Mouse (Mus musculus) liver, embryonic 15.5 days (tissue): ENCODE data around the gene Rab7b. TPM values are rescaled to one million over a fixed set of nuclear protein-coding genes. Genes with fewer than 3 reads are reported as not detected.

Experiments used
- ATAC-seq: fragments of 200-750 bp; cut with Nextera tagmentation; 2 replicates; pipeline ENCODE4 v1.8.0; 2017; ENCODE audit warnings: moderate number of reproducible peaks, mild to moderate bottlenecking, moderate library complexity; ENCODE audit not compliant: insufficient read depth
- H3K27ac ChIP-seq: fragments of 300-500 bp; sonication (generic); replicated peaks from 2 replicates; pipeline ENCODE4 v1.5.1; 2015; ENCODE audit warnings: mild to moderate bottlenecking, inconsistent platforms
- H3K27me3 ChIP-seq: fragments of 300-500 bp; sonication (generic); 2 replicates; pipeline ENCODE4 v1.6.1; 2015; ENCODE audit warnings: mild to moderate bottlenecking, inconsistent platforms
- H3K36me3 ChIP-seq: fragments of 300-500 bp; sonication (generic); replicated peaks from 2 replicates; pipeline ENCODE4 v1.6.1; 2015; ENCODE audit warnings: moderate library complexity, mild to moderate bottlenecking, inconsistent platforms
- H3K4me1 ChIP-seq: fragments of 300-500 bp; sonication (generic); replicated peaks from 2 replicates; pipeline ENCODE4 v1.6.1; 2015; ENCODE audit warnings: inconsistent platforms
- H3K4me2 ChIP-seq: fragments of 300-500 bp; sonication (generic); 2 replicates; pipeline ENCODE4 v1.6.1; 2015; ENCODE audit warnings: moderate library complexity, mild to moderate bottlenecking, inconsistent platforms
- H3K4me3 ChIP-seq: fragments of 300-500 bp; sonication (generic); replicated peaks from 2 replicates; pipeline ENCODE4 v1.5.1; 2015; ENCODE audit warnings: mild to moderate bottlenecking, inconsistent platforms
- H3K9ac ChIP-seq: fragments of 300-500 bp; sonication (generic); 2 replicates; pipeline ENCODE4 v1.6.1; 2015; ENCODE audit warnings: moderate library complexity, mild to moderate bottlenecking, inconsistent platforms
- H3K9me3 ChIP-seq: fragments of 300-500 bp; sonication (generic); replicated peaks from 2 replicates; pipeline ENCODE4 v1.6.1; 2016; ENCODE audit warnings: inconsistent platforms
- WGBS: fragments of 180-500 bp; shearing (Covaris S2); methylation state at CpG from one replicate; pipeline ENCODE4 v1.1.7; 2015; ENCODE audit warnings: mixed read lengths; ENCODE audit not compliant: insufficient replicate concordance; 5-methylcytosine and 5-hydroxymethylcytosine counted together
- polyA plus RNA-seq: library from polyadenylated mRNA; unstranded; fragments of >200 nt; fragmentation: Nextera tagmentation; extraction: Ambion mirVana; gene quantifications from 2 replicates; pipeline ENCODE4 v1.2.1, GENCODE M21; 2015

Gene Rab7b
- polyA plus RNA-seq, 1 experiment from 2014 or later = 1.2 TPM

- no peak for ATAC-seq
- 67% methylated on average over 6 of the region's 6 CpGs for WGBS
- H3K36me3 ChIP-seq = no peaks in the 10 kb centered on the region
- peaks cover 13% of the 10 kb centered on the region for H3K4me1 ChIP-seq
- peaks cover 1% of the 10 kb centered on the region; the same call in 1 of the 2 replicates for H3K27me3 ChIP-seq
- H3K9ac ChIP-seq = no peak overlapping the region
- H3K4me2 ChIP-seq = no peak overlapping the region
- no peak overlapping the region for H3K27ac ChIP-seq
- no peak overlapping the region for H3K4me3 ChIP-seq
- no peaks in the 10 kb centered on the region for H3K9me3 ChIP-seq
These were observed 68.7 kb downstream of the Rab7b start for GRCm38 (mm10) chr1:131757211-131757610.

- Histone ChIP-seq H3K27ac (no peak overlapping the region), H3K4me3 (no peak overlapping the region), H3K4me1 (peaks cover 12% of the 10 kb centered on the region), H3K9me3 (no peaks in the 10 kb centered on the region), H3K36me3 (no peaks in the 10 kb centered on the region), H3K9ac (no peak overlapping the region), H3K27me3 (no peaks in the 10 kb centered on the region), H3K4me2 (no peak overlapping the region)
- WGBS = 66% methylated on average over 7 of the region's 7 CpGs
- ATAC-seq = no peak
These were observed 70.3 kb downstream of the Rab7b start for GRCm38 (mm10) chr1:131758796-131759195.

- H3K27ac ChIP-seq = no peak overlapping the region
- WGBS = 49% methylated on average over 9 of the region's 9 CpGs
- H3K36me3 ChIP-seq = no peaks in the 10 kb centered on the region
These were observed 71.4 kb downstream of the Rab7b start for GRCm38 (mm10) chr1:131759667-131760427.

DNA sequence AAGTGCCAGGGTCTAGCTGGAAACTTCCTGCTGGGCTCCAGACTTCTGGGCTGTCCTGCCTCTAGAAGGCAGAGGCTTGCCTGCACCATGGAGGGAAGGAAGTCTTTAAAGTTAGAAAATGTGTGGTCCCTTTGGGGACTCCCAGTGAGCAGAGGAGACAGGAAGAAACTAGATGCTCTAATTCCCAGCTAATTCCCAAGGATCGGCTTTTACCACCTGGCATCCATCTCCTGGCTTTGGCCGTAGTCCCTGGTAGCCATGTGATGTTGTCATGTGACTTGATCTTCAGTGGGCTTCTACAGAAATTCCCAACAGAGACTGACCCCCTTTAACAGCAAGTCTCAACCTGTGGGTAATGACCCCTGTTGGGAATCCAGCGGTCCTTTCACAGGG, 71.9 kb downstream of the Rab7b start:
- Histone ChIP-seq H3K9ac (no peak overlapping the region), H3K36me3 (no peaks in the 10 kb centered on the region), H3K4me1 (no peaks in the 10 kb centered on the region), H3K27ac (no peak overlapping the region), H3K4me3 (no peak overlapping the region), H3K4me2 (no peak overlapping the region), H3K9me3 (no peaks in the 10 kb centered on the region), H3K27me3 (no peaks in the 10 kb centered on the region)
- ATAC-seq = no peak
- 64% methylated on average over 3 of the region's 3 CpGs for WGBS

More at GRCm38 (mm10) chr1:131759667-131760427, 71.4 kb downstream of the Rab7b start:
- no peak for ATAC-seq
- no peaks in the 10 kb centered on the region for H3K27me3 ChIP-seq
- H3K4me2 ChIP-seq = no peak overlapping the region
- H3K4me3 ChIP-seq = no peak overlapping the region
- no peak overlapping the region for H3K9ac ChIP-seq
- no peaks in the 10 kb centered on the region for H3K9me3 ChIP-seq
- H3K4me1 ChIP-seq = peaks cover 2% of the 10 kb centered on the region; the same call in 1 of the 2 replicates

DNA sequence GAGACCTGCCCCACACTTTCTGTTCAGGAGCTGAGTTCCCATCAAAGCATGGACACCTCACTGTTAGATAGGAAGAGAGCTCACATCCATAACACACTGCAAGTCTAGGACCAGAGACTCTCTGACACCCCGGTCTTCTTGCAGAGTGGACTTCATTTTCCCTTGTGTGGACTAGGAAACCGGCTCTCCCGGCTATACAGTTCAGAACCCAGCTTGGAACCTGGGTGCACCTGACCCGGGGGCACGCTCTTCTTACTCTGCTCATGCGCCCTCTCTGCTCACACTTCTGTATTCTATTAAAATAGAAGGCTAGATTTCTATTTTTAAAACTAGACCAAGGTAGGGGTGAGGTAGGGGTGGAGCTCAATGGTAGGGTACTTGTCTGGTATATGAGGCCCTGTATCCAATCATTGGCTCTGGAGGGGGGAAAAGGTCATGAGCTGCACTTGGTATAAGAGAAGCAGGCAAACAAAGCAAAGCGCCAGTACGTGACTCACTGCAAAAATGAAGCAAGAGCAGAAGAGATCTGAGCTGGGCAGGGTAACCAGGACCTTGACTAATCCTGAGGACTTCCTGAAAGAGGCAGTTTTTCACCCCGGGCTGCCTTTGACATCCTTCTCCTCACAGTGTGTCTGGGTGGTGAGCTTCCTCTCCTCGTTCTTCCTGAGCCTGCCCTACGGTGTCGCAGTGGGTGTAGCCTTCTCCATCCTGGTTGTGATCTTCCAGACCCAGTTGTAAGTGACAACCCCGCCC, 72.8 kb downstream of the Rab7b start:
- Histone ChIP-seq H3K4me3 (no peak overlapping the region), H3K27me3 (no peaks in the 10 kb centered on the region), H3K9me3 (no peaks in the 10 kb centered on the region), H3K4me2 (no peak overlapping the region), H3K4me1 (no peaks in the 10 kb centered on the region), H3K9ac (no peak overlapping the region), H3K36me3 (no peaks in the 10 kb centered on the region), H3K27ac (no peak overlapping the region)
- ATAC-seq = no peak
- 49% methylated on average over 13 of the region's 13 CpGs for WGBS

DNA sequence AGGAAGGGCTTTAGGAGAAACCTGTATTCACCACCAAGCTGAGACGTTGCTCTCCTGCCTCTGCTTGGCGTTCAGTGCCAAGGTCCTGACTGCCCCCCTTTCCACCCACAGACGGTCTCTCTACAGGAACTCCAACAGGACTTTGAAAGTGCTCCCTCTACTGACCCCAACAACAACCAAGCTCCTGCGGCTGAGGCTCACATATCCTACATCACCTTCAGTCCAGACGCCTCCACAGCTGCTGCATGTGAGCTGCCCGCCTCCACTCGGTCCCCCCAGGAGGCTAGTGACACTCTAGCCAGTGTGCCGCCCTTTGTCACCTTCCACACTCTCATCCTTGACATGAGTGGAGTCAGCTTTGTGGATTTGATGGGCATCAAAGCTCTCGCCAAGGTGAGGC, 75.2 kb downstream of the Rab7b start:
- H3K4me2 ChIP-seq = no peak overlapping the region
- H3K9me3 ChIP-seq = no peaks in the 10 kb centered on the region
- H3K27me3 ChIP-seq = no peaks in the 10 kb centered on the region
- no peak overlapping the region for H3K4me3 ChIP-seq
- H3K4me1 ChIP-seq = no peaks in the 10 kb centered on the region
- no peak overlapping the region for H3K9ac ChIP-seq
- WGBS = 33% methylated on average over 9 of the region's 9 CpGs
- ATAC-seq = no peak
- no peak overlapping the region for H3K27ac ChIP-seq
- no peaks in the 10 kb centered on the region for H3K36me3 ChIP-seq

GRCm38 (mm10) chr1:131764581-131765338, 76.3 kb downstream of the Rab7b start:
- 36% methylated on average over 8 of the region's 8 CpGs for WGBS
- ATAC-seq = no peak

More at GRCm38 (mm10) chr1:131764581-131765338, 76.3 kb downstream of the Rab7b start:
- Histone ChIP-seq H3K4me1 (no peaks in the 10 kb centered on the region), H3K4me3 (no peak overlapping the region), H3K36me3 (no peaks in the 10 kb centered on the region), H3K9me3 (no peaks in the 10 kb centered on the region), H3K27me3 (no peaks in the 10 kb centered on the region), H3K9ac (no peak overlapping the region), H3K27ac (no peak overlapping the region), H3K4me2 (no peak overlapping the region)

Other genes with a start within 250 kb of the Rab7b start
- 3.8 and 4.3 TPM in 2 replicates for gene Srgap2, start 161.3 kb upstream of the Rab7b start, polyA plus RNA-seq
- gene Fam72a, start 160.8 kb upstream of the Rab7b start, polyA plus RNA-seq = 1.3 and 1.5 TPM in 2 replicates
- not detected in 2 replicates for gene Avpr1b, start 89.5 kb upstream of the Rab7b start, polyA plus RNA-seq
- 25.2 and 29.9 TPM in 2 replicates for gene Ctse, start 50.4 kb upstream of the Rab7b start, polyA plus RNA-seq
- 0.06 TPM in 1 of 2 replicates, not detected in the other for gene Slc26a9, start 55.3 kb downstream of the Rab7b start, polyA plus RNA-seq
- gene Pm20d1, start 108.7 kb downstream of the Rab7b start, polyA plus RNA-seq = 4.5 and 6.4 TPM in 2 replicates
- gene Slc41a1, start 138.8 kb downstream of the Rab7b start, polyA plus RNA-seq = 0.99 and 1.2 TPM in 2 replicates
- gene Rab29, start 178.5 kb downstream of the Rab7b start, polyA plus RNA-seq = 9.8 and 10.0 TPM in 2 replicates
- 25.7 and 27.2 TPM in 2 replicates for gene Nucks1, start 221.8 kb downstream of the Rab7b start, polyA plus RNA-seq